Mouse (Mus musculus): ENCODE results near the gene Sipa1. TPM values are rescaled to one million over a fixed set of nuclear protein-coding genes. Genes with fewer than 3 reads are reported as not detected.
A peak's percentile ranks its signal among the peaks of the same experiment; 100 is the strongest.
"Not testable (repeated sequence)": the region's sequence is repeated elsewhere in the genome, so short reads cannot be mapped to it uniquely, and the experiment has no call there.

The Sipa1 gene
- total RNA-seq, 1 experiment from 2014 or later, result 199 TPM

GRCm38 (mm10) chr19:5688200-5689087, 24.9 kb upstream of the Sipa1 start, which contains the start of the genes Map3k11 and Pcnx3:
TSS of gene Map3k11 (plus strand) at chr19:5688742.
TSS of gene Pcnx3 (minus strand) at chr19:5688908.
- ATAC-seq (ENCODE audit: extremely low read depth, insufficient number of reproducible peaks, low FRiP score, poor library complexity, severe bottlenecking), result peak; percentile 71

GRCm38 (mm10) chr19:5687738-5688137, 24.2 kb upstream of the Sipa1 start:
- ATAC-seq (ENCODE audit: extremely low read depth, insufficient number of reproducible peaks, low FRiP score, poor library complexity, severe bottlenecking), result no peak

- ATAC-seq (ENCODE audit: extremely low read depth, insufficient number of reproducible peaks, low FRiP score, poor library complexity, severe bottlenecking), result not testable (repeated sequence)
Measured at GRCm38 (mm10) chr19:5686954-5687353, 23.4 kb upstream of the Sipa1 start.

GRCm38 (mm10) chr19:5686437-5686836, 22.9 kb upstream of the Sipa1 start:
- ATAC-seq (ENCODE audit: extremely low read depth, insufficient number of reproducible peaks, low FRiP score, poor library complexity, severe bottlenecking), result no peak

- no peak for ATAC-seq (ENCODE audit: extremely low read depth, insufficient number of reproducible peaks, low FRiP score, poor library complexity, severe bottlenecking)
Measured at GRCm38 (mm10) chr19:5685861-5686260, 22.4 kb upstream of the Sipa1 start.

GRCm38 (mm10) chr19:5685431-5685830, 21.9 kb upstream of the Sipa1 start:
- no peak for ATAC-seq (ENCODE audit: extremely low read depth, insufficient number of reproducible peaks, low FRiP score, poor library complexity, severe bottlenecking)

- ATAC-seq (ENCODE audit: extremely low read depth, insufficient number of reproducible peaks, low FRiP score, poor library complexity, severe bottlenecking), result no peak
Measured at GRCm38 (mm10) chr19:5684985-5685384, 21.5 kb upstream of the Sipa1 start.

- no peak for ATAC-seq (ENCODE audit: extremely low read depth, insufficient number of reproducible peaks, low FRiP score, poor library complexity, severe bottlenecking)
Measured at GRCm38 (mm10) chr19:5684236-5684635, 20.7 kb upstream of the Sipa1 start.

GRCm38 (mm10) chr19:5680432-5680831, 16.9 kb upstream of the Sipa1 start:
- ATAC-seq (ENCODE audit: extremely low read depth, insufficient number of reproducible peaks, low FRiP score, poor library complexity, severe bottlenecking), result no peak

GRCm38 (mm10) chr19:5668372-5668771, 4.9 kb upstream of the Sipa1 start:
- ATAC-seq (ENCODE audit: extremely low read depth, insufficient number of reproducible peaks, low FRiP score, poor library complexity, severe bottlenecking), result no peak

GRCm38 (mm10) chr19:5666386-5666785, 2.9 kb upstream of the Sipa1 start:
- no peak for ATAC-seq (ENCODE audit: extremely low read depth, insufficient number of reproducible peaks, low FRiP score, poor library complexity, severe bottlenecking)

- ATAC-seq (ENCODE audit: extremely low read depth, insufficient number of reproducible peaks, low FRiP score, poor library complexity, severe bottlenecking), result no peak
Measured at GRCm38 (mm10) chr19:5665465-5665864, 2.0 kb upstream of the Sipa1 start.

GRCm38 (mm10) chr19:5664669-5665257, 1.3 kb upstream of the Sipa1 start:
- ATAC-seq (ENCODE audit: extremely low read depth, insufficient number of reproducible peaks, low FRiP score, poor library complexity, severe bottlenecking), result no peak

- peak; percentile 52 for ATAC-seq (ENCODE audit: extremely low read depth, insufficient number of reproducible peaks, low FRiP score, poor library complexity, severe bottlenecking)
Measured at GRCm38 (mm10) chr19:5662310-5662709, 1.2 kb downstream of the Sipa1 start.

- peak; percentile 38 for ATAC-seq (ENCODE audit: extremely low read depth, insufficient number of reproducible peaks, low FRiP score, poor library complexity, severe bottlenecking)
Measured at GRCm38 (mm10) chr19:5660942-5661751, 2.4 kb downstream of the Sipa1 start.

GRCm38 (mm10) chr19:5654720-5655298, 8.7 kb downstream of the Sipa1 start:
- no peak for ATAC-seq (ENCODE audit: extremely low read depth, insufficient number of reproducible peaks, low FRiP score, poor library complexity, severe bottlenecking)

GRCm38 (mm10) chr19:5653969-5654719, 9.4 kb downstream of the Sipa1 start:
- no peak for ATAC-seq (ENCODE audit: extremely low read depth, insufficient number of reproducible peaks, low FRiP score, poor library complexity, severe bottlenecking)

GRCm38 (mm10) chr19:5652570-5652969, 10.9 kb downstream of the Sipa1 start:
- no peak for ATAC-seq (ENCODE audit: extremely low read depth, insufficient number of reproducible peaks, low FRiP score, poor library complexity, severe bottlenecking)
